Mouse (Mus musculus) myocyte (in vitro differentiated cells): Measurements from ENCODE around the gene Naaladl2. TPM values are rescaled to one million over a fixed set of nuclear protein-coding genes. Genes with fewer than 3 reads are reported as not detected.

Source experiments
- H3K27me3 ChIP-seq: one replicate; pipeline ENCODE4 v1.6.1; 2011; ENCODE audit not compliant: control insufficient read depth, insufficient read depth, insufficient read length
- H3K36me3 ChIP-seq: one replicate; pipeline ENCODE4 v1.6.1; 2011; ENCODE audit not compliant: control insufficient read depth, insufficient read depth
- H3K4me2 ChIP-seq: one replicate; pipeline ENCODE4 v1.6.1; 2011; ENCODE audit warnings: low read depth, control low read depth
- H3K4me3 ChIP-seq: one replicate; pipeline ENCODE4 v1.5.1; 2011; ENCODE audit warnings: mild to moderate bottlenecking, control low read depth, moderate library complexity
- H3K79me2 ChIP-seq: one replicate; pipeline ENCODE4 v1.6.1; 2011; ENCODE audit not compliant: control insufficient read depth, insufficient read depth
- H3ac ChIP-seq: one replicate; pipeline ENCODE4 v1.6.1; 2011; ENCODE audit not compliant: control insufficient read depth, insufficient read length
- CEBPB ChIP-seq: IDR thresholded peaks from 2 replicates; pipeline ENCODE4 v1.6.1; 2011; ENCODE audit warnings: mild to moderate bottlenecking, moderate library complexity; ENCODE audit not compliant: poor library complexity, insufficient read depth, severe bottlenecking
- E2F4 ChIP-seq: IDR thresholded peaks from one replicate; pipeline ENCODE4 v1.6.1; 2011; ENCODE audit warnings: mild to moderate bottlenecking, control low read depth, moderate library complexity; ENCODE audit not compliant: insufficient read depth
- MAX ChIP-seq: IDR thresholded peaks from one replicate; pipeline ENCODE4 v1.6.1; 2011; ENCODE audit warnings: low read depth, mild to moderate bottlenecking, control low read depth
- MYOD1 ChIP-seq, 3 experiments: IDR thresholded peaks; one replicate each; pipeline ENCODE4 v1.6.1; 2011; ENCODE audit warnings: control low read depth in 2 of 3, low read depth in 2 of 3, mild to moderate bottlenecking in 2 of 3, moderate library complexity in 1 of 3; ENCODE audit not compliant: insufficient read length in 2 of 3, control insufficient read depth in 1 of 3
- MYOG ChIP-seq, 3 experiments: IDR thresholded peaks; one replicate each; pipeline ENCODE4 v1.6.1; 2011; ENCODE audit warnings: control low read depth in 2 of 3, low read depth in 2 of 3, mild to moderate bottlenecking in 2 of 3; ENCODE audit not compliant: insufficient read length in 2 of 3, control insufficient read depth in 1 of 3, insufficient read depth in 1 of 3
- POLR2A ChIP-seq: IDR thresholded peaks from one replicate; pipeline ENCODE4 v1.6.1; 2011; ENCODE audit warnings: low read depth, mild to moderate bottlenecking, control low read depth, moderate library complexity; ENCODE audit not compliant: insufficient read length
- POLR2AphosphoS2 ChIP-seq: IDR thresholded peaks from one replicate; pipeline ENCODE4 v1.6.1; 2011; ENCODE audit warnings: low read depth, control low read depth; ENCODE audit not compliant: insufficient read length
- REST ChIP-seq: IDR thresholded peaks from one replicate; pipeline ENCODE4 v1.6.1; 2011; ENCODE audit warnings: mild to moderate bottlenecking, control low read depth, moderate library complexity; ENCODE audit not compliant: insufficient read depth, insufficient read length
- SRF ChIP-seq: IDR thresholded peaks from one replicate; pipeline ENCODE4 v1.6.1; 2011; ENCODE audit warnings: low read depth; ENCODE audit not compliant: control insufficient read depth, insufficient read length
- TCF12 ChIP-seq: IDR thresholded peaks from one replicate; pipeline ENCODE4 v1.6.1; 2011; ENCODE audit warnings: mild to moderate bottlenecking, control low read depth; ENCODE audit not compliant: poor library complexity, insufficient read depth, severe bottlenecking
- TCF3 ChIP-seq: IDR thresholded peaks from one replicate; pipeline ENCODE4 v1.6.1; 2011; ENCODE audit warnings: low read depth, control low read depth; ENCODE audit not compliant: insufficient read length
- USF1 ChIP-seq: IDR thresholded peaks from one replicate; pipeline ENCODE4 v1.6.1; 2011; ENCODE audit warnings: low read depth, mild to moderate bottlenecking, control low read depth, moderate library complexity
- polyA plus RNA-seq: library from polyadenylated mRNA; unstranded; fragments of >200 nt; fragmentation: generic; extraction: Trizol; gene quantifications from one replicate; pipeline ENCODE4 v1.2.1, GENCODE M21; 2012; ENCODE audit warnings: missing spikeins

Gene Naaladl2
- polyA plus RNA-seq, 1 experiment, result not detected

- no peak overlapping the region for H3ac ChIP-seq
- no peaks in the 10 kb centered on the region for H3K36me3 ChIP-seq
- H3K4me2 ChIP-seq, result no peak overlapping the region
- H3K27me3 ChIP-seq, result no peaks in the 10 kb centered on the region
- no peak for TF ChIP-seq MYOG (IDR thresholded peaks at IDR 0.05; ENCODE audit: control insufficient read depth in 1 of 3, insufficient read depth in 1 of 3, insufficient read length in 2 of 3, low read depth in 2 of 3)
- TF ChIP-seq TCF12, result no peak
- no peak for TF ChIP-seq MYOD1 (IDR thresholded peaks at IDR 0.05; ENCODE audit: control insufficient read depth in 1 of 3, insufficient read length in 2 of 3, low read depth in 2 of 3)
- H3K79me2 ChIP-seq, result no peaks in the 10 kb centered on the region
- H3K4me3 ChIP-seq, result no peak overlapping the region
These were observed 222.7 kb downstream of the Naaladl2 start for GRCm38 (mm10) chr3:24921401-24921800.

- no peak overlapping the region for H3K4me3 ChIP-seq
- TF ChIP-seq USF1, result no peak
- TF ChIP-seq POLR2AphosphoS2, result no peak
These were observed 238.6 kb downstream of the Naaladl2 start for GRCm38 (mm10) chr3:24905425-24905960.

GRCm38 (mm10) chr3:24888801-24889200 lies 255.3 kb downstream of the Naaladl2 start:
- H3K27me3 ChIP-seq, result no peaks in the 10 kb centered on the region
- H3K4me3 ChIP-seq, result no peak overlapping the region
- no peak for TF ChIP-seq USF1
- TF ChIP-seq REST, result no peak
- TF ChIP-seq TCF12, result no peak
- TF ChIP-seq MYOG (IDR thresholded peaks at IDR 0.05; ENCODE audit: control insufficient read depth in 1 of 3, insufficient read depth in 1 of 3, insufficient read length in 2 of 3, low read depth in 2 of 3), result no peak
- TF ChIP-seq SRF, result no peak
- TF ChIP-seq MAX, result no peak
- TF ChIP-seq E2F4, result no peak
- no peak for TF ChIP-seq CEBPB
- no peak for TF ChIP-seq POLR2A
- TF ChIP-seq MYOD1 (IDR thresholded peaks at IDR 0.05; ENCODE audit: control insufficient read depth in 1 of 3, insufficient read length in 2 of 3, low read depth in 2 of 3), result no peak
- no peak for TF ChIP-seq TCF3
- TF ChIP-seq POLR2AphosphoS2, result no peak
- no peaks in the 10 kb centered on the region for H3K36me3 ChIP-seq
- no peak overlapping the region for H3ac ChIP-seq
- H3K4me2 ChIP-seq, result no peak overlapping the region
- H3K79me2 ChIP-seq, result no peaks in the 10 kb centered on the region

More at GRCm38 (mm10) chr3:24905425-24905960, 238.6 kb downstream of the Naaladl2 start:
- Histone ChIP-seq H3K79me2 (no peaks in the 10 kb centered on the region), H3ac (no peak overlapping the region), H3K27me3 (no peaks in the 10 kb centered on the region), H3K4me2 (no peak overlapping the region), H3K36me3 (no peaks in the 10 kb centered on the region)

- Histone ChIP-seq H3K27me3 (no peaks in the 10 kb centered on the region), H3K79me2 (no peaks in the 10 kb centered on the region), H3K36me3 (no peaks in the 10 kb centered on the region), H3K4me3 (no peak overlapping the region), H3ac (no peak overlapping the region), H3K4me2 (no peak overlapping the region)
- TF ChIP-seq TCF12 (no peak), MAX (no peak), REST (no peak), MYOG (IDR thresholded peaks at IDR 0.05; ENCODE audit: control insufficient read depth in 1 of 3, insufficient read depth in 1 of 3, insufficient read length in 2 of 3, low read depth in 2 of 3) (no peak), TCF3 (no peak), SRF (no peak), USF1 (no peak), POLR2AphosphoS2 (no peak), CEBPB (no peak), POLR2A (no peak), E2F4 (no peak), MYOD1 (IDR thresholded peaks at IDR 0.05; ENCODE audit: control insufficient read depth in 1 of 3, insufficient read length in 2 of 3, low read depth in 2 of 3) (no peak)
These were observed 271.8 kb downstream of the Naaladl2 start for GRCm38 (mm10) chr3:24872254-24872653.

- no peak overlapping the region for H3K4me3 ChIP-seq
- no peaks in the 10 kb centered on the region for H3K36me3 ChIP-seq
- H3ac ChIP-seq, result no peak overlapping the region
- no peaks in the 10 kb centered on the region for H3K79me2 ChIP-seq
- H3K4me2 ChIP-seq, result no peak overlapping the region
- no peaks in the 10 kb centered on the region for H3K27me3 ChIP-seq
- TF ChIP-seq SRF (no peak), TCF3 (no peak), USF1 (no peak), TCF12 (no peak), MYOG (IDR thresholded peaks at IDR 0.05; ENCODE audit: control insufficient read depth in 1 of 3, insufficient read depth in 1 of 3, insufficient read length in 2 of 3, low read depth in 2 of 3) (no peak), MAX (no peak), MYOD1 (IDR thresholded peaks at IDR 0.05; ENCODE audit: control insufficient read depth in 1 of 3, insufficient read length in 2 of 3, low read depth in 2 of 3) (no peak), REST (no peak), POLR2AphosphoS2 (no peak), POLR2A (no peak), CEBPB (no peak), E2F4 (no peak)
These were observed 291.1 kb downstream of the Naaladl2 start for GRCm38 (mm10) chr3:24852936-24853335.
